Mouse (Mus musculus): ENCODE measurements around the gene Arid5b.

The Arid5b gene

DNA sequence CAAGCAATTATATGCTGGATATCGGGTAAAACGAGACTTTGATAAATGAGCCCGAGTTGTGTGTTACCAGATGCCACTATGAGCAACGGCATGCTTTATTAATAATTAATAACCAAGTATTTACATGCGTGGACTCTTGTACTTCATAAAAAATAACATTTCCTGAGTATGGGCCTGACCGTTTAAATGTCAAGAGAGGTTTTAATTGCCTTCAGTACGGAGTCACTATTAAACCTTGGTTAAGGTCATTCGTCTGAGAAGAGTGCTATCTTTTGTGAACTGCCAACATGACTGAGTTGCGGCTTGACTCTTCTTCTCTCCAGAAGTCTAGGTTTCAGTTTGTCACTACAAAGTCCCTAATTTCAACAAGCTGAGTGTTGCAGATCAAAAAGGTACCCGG is 8.8 kb downstream of the Arid5b start:
- no peak for DNase-seq (ENCODE audit: low spot score)

DNA sequence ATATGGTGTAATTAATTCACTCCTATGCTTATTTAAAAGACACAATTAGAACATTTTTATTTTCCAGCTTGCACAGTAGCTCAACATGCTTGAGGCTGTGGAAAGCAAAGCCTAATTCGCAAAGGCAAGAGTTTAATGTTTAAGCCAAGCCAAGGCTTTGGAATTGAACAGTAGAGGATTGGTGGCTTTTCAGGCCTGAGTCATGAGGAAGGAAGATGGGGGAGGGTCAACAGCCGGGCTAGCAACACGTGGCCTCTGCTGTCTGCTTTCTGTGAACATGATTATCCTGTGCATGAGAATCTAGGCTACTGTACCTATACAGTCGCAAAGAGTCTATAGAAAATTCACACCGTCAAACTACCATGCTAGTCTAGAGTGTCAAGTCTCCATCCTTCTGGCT is 9.9 kb downstream of the Arid5b start:
- no peak for DNase-seq (ENCODE audit: low spot score)

DNA sequence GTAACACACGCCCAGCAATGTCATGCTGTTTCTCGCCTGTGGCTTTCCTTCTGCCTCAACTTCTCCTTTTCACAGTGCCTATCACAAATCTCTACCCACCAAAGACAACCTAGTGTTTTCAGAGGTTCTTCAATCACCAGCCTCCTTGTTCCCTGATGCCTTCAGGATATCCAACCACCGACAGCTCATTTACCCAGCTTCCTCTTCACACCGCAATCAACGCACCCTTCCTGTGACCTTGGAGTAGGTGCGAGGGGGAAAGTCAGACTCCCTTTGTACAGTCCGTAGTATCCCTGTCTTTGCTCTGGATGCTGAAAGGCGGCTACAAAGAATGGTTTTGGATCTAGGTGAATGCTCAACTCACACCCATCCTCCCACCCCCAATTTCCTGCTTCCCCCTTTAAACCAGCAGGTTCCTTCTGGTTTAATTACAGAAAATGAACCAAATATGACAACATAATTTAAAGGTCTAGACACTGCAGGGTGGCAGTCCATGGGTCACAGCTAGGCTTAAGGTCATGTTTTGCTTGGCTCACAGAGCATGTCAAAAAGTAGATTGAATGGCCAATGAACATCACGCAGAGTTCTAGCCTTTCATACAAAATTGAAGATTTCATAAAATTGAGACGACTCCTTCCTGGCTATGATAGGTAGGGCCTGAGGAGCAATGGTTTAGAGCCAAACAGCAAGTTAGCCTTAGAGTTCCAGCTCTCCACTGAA is 14.4 kb downstream of the Arid5b start:
- no peak for DNase-seq (ENCODE audit: low spot score)

DNA sequence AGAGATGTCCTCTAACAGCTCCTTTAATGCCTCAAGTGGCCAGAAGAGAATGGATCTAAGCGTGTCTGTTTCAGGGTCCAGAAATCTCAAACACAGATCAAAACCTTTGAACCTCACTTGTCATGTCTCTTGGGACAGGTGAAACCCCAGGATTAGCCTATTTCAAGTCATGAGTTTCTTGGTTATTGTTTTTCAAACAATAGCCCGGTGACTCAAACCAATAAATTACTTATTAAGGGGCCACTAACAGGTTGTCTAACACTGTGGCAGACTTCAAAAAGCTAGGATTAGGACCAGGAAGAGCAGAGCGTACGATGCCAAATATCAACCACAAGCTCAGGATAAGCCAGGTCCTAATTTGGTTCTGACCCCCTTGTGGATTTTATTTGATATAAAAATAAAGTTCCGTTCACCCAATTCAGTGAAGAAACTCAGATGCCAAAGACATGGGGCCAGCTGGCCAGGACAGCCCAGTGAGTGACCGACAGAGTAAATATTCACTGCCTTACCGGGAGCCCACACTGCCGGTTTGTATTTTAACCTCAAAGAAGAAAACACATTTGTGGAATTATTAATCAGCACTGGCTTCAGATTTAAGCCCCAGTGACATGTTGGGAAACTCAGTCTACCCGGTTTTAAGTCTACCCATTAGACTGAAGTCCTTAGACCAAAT is 15.1 kb downstream of the Arid5b start:
- no peak for DNase-seq (ENCODE audit: low spot score)

DNA sequence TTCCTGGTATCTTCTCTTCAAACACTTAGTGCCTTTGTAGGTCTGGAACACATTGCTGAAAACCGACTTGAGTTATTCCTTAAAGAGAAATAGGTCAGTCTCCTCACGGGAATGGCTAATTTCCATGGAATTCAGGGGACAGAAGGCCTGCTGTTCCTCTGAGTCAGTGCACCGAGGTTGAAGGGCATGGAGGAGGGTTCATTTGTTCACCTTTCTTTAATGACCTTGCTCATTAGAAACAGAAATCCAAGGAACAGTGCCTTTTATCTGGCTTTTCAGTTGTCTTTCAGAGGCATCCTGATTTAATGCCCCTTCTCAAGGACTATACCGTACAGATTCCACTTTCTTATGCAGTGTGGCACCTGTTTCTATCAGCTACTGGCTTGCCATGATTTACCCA is 18.9 kb downstream of the Arid5b start:
- no peak for DNase-seq (ENCODE audit: low spot score)

DNA sequence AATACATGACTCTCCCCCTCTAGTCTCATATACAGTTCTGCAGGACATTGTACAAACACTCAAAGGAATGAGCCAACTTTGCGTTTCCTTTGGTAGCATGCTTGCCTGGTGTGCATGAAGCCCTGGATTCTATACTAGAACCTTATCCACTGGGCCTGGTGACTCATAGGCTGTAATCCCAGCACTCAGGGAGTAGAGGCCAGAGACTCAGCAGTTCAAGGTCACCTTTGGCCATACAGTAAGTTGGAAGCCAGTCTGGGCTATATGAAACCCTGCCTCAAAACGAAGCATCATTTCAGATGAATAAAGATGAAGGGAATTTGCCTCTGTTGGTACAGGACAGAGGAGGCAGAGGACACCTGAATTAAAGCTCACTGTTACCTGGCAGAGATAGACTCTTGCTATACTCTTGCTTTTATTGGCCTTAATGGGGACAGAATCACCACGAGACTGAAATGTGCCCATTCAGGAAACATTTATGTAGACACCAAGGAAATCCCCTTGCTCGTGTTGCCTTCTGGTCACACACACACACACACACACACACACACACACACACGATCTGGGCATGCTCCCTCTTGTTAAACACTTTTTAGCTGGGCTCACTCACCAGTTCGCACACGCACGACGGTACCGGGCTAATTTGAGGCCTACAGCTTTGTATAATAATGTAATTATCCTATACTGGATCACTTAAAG is 21.0 kb downstream of the Arid5b start:
- DNase-seq (ENCODE audit: low spot score) = no peak

DNA sequence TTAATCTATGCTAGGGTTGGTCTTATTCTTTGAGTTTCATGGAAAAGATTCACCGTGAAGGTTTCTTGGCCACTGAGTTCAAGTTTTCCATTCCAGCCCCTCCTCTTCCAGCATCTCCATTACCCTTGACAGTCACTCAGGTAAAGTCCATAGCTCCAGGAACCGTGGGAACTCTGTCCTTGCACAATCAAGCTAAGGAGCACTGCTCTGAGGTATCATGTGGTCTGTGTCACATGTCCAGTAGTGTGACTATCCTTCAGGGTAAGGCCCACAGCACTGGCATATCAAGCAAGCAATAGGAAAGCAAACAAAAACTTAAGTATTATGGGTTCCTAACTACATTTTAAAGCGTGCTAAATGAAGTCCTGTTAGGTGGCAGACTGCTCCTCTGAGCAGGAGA is 22.4 kb downstream of the Arid5b start:
- DNase-seq (ENCODE audit: low spot score) = no peak

DNA sequence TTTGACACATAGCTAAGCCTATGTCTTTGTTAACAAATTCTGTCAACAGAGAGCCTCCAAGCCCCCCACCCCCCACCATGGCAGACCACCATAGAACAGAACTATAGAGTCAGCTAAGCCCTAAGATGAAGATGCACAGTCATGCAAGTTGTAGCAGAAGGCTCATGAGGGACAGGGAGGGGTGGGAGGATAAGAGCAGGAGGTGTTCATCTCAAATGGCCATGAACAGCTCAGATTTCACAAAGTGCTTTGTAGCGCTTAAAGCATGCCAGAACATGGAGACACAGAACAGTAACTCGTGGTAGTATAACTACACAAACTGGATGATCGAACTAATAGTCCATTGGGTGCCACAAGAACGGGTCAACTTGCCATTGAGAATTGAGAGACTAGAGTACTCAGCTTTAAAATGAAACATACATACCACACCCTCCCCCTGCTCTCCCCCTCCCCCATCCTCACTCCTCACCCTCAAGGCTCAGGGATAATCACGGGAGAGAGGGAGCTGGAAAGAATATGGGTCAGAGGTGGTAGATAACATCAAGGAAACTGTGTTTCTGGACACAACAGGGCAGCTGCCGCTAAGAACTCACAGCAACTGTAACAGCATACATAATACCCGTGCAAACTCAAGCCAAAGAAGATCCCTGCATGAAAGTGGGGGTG is 25.0 kb downstream of the Arid5b start:
- DNase-seq (ENCODE audit: low spot score) = no peak

DNA sequence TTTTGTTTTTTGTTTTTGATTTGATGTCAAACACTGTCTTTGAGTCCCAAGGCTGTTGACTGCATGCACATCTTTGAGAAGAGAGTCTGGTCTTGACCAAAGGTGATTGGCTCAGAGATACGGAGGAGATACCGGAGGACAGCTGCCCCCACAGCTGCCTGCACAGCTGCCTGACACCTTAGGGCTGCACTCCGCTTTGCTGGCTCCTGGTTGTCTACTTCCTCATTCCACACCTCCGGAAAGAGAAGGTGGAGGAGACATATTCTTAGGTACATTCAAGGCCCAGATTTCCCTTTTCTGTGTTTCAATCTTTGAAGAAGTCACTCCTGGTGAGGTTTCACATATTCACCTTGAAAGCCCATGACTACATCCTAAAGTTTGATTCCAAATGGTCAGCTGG is 25.9 kb downstream of the Arid5b start:
- DNase-seq (ENCODE audit: low spot score) = no peak

DNA sequence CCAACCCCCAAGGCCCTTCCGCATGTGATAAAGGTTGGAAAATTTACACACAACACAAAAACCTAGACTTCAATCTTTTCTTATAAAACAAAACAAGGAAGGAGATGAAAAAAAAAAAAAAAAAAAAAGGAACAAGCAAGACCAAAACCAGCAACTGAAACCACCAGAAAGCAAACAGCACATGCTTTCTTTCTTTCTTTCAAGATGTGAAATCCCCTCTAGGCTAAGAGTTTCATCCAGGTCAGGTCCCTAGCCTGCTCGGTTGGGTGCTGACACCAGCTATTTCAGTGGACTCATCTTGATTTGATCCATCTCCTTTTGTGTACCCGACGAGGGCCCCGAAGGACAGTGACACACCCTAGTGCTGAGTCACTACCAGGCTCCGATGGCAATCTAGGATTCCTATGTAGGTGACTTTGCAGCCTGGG is 29.2 kb downstream of the Arid5b start:
- DNase-seq (ENCODE audit: low spot score) = peak; percentile 44

DNA sequence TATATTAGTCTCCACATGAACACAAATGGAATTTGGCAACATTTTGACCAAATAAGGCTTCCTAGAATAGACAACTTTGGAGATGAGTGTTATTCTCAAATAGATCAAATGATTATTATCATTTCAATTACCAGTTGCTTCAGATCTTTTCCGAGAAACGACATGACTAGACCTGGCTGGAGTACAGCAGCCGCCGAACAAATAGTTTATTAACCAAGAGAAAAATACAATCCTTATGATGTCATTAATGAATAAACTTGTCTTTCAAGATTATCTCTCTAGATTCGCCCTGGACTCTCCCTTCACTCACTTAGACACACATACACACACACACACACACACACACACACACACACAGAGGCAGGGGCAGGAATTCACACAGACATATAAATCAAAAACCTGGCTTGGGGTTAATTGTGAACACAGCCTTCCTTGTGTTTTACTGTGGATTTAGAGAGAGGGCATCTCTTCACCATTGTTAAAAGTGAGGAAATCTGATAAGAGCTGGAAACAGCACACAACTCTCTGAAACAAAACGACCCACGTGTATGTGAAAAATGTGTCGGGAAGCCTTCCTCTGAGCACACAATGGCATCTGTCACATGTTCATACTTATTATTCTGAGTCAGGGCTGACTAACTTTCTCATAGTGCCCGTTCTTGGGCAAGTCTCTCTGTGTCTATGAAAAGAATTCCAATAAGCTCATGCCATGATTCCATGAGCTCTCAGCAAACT is 30.1 kb downstream of the Arid5b start:
- no peak for DNase-seq (ENCODE audit: low spot score)

DNA sequence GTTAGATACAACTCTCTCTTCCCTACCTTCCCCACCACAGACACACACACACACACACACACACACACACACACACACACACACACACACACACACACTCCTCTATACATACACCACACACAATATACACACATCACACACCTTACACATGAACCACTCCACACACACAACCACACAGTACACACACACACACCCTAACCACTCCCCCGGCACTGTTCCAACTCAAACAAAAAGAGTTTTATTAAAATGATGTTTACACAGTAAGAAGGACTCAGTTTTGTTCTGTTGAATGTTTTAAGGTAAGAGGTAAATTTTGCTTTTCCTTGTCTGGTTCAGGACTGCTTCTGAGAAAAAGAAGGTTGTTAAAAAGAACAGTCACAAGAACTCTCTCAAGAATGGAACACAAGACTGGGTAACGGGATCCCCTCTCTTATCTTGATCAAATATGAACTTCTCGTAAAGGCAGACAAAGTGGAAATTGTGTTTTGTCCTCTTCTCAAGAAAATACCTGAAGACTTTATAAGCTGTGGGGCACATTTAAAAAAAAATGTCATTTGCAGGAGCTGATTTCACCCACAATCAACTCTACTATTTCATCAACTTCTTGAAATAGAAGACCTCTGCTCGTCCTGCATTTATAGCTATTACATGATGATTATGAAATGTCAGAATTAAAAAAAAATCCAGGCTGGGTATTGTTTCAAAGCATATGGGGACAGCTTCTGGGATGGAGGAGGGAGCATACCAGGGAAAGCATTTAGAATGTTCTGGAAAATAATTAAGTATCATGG is 30.9 kb downstream of the Arid5b start:
- DNase-seq (ENCODE audit: low spot score) = no peak

DNA sequence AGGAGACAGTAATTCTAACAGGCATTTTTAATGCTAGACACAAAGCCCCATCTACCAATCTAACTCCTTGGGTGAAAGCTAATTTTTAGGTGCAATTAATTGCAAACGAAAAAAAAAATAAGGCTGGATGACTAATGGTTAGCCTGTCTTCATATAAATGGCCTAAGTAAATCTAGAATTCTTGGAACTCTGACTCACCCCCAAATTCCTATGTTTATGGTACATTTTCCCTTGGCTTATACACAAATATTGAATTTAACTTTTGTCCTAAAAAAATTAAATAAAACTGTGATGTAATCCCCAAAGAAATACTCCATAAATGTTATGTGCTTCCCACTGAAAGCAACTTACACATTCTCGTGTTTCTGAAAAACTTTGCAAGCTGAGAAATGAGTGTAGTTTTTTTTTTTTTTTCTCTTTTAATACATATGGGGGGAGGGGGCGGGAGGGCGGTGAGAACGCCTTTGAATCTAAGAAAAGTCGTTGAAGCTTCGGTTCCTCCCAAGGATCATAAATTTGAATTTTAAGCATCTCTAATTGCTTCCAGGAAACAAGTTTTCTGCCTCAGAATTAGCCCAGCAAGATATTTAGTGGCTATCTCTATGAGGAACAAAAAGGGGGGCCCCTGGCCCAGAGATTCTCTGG is 31.8 kb downstream of the Arid5b start:
- no peak for DNase-seq (ENCODE audit: low spot score)

DNA sequence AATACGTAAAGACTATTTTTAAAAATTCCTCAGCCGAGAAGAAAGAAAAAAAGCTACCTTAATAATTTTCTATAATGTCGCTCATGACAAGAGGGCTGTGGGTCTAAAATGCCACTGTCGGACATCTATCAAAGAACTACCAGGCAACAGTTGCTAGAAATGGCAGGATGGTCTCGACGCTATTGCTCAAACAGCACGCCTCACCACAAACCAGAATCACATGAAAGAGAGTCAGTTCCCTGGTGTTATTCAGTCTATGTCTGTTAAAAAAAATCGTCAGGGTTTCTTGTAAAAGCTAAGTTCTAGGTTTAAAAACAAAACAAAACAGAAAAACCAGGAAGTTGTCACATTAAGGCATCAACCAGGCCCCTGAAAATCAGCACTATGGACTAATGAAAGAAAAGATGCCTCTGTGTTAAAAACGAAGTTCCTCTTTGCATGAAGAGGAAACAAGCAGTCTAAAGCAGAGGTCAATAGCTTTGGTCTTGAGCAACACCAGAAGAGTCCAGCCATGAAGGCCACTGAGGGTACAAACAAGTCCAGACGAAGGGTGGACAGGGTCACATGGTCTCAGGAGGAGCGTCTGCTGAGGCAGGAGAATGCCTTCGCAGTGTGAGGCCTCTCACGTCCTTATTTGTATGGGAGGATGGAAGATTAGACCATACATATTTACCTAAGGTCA is 37.6 kb downstream of the Arid5b start:
- DNase-seq (ENCODE audit: low spot score) = peak; percentile 77

DNA sequence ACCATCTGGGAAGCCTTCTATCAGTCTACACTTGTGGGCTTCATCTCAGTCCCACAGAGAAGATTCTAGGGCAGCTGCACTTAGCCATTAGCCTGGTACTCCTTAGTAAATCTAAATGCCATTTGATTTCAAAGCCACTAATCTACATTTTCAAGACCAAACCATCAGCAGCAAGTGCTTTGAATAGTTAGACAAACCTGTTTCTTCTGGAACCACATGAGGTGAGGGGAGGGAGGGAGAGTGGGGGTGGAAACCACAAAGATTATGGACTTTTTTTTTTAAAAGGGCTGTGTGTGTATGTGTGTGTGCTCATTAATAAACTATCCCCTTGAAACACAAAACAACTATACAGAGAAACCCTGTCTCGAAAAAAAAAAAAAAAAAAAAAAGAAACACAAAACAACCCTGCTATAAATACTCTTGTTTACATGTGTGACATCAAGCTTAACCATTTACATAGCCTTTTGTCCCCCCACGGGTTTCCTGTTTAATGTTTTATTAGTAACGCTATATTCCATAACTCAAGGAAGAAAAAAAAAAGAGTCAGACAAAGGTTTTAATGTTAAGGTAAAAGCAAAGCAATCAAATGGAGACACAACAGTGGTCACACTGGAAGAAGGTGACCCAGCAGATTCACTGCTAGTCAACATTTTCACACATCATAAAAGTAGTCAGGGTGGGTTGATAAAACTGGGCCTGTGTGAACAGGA is 38.3 kb downstream of the Arid5b start:
- DNase-seq (ENCODE audit: low spot score) = peak; percentile 26

DNA sequence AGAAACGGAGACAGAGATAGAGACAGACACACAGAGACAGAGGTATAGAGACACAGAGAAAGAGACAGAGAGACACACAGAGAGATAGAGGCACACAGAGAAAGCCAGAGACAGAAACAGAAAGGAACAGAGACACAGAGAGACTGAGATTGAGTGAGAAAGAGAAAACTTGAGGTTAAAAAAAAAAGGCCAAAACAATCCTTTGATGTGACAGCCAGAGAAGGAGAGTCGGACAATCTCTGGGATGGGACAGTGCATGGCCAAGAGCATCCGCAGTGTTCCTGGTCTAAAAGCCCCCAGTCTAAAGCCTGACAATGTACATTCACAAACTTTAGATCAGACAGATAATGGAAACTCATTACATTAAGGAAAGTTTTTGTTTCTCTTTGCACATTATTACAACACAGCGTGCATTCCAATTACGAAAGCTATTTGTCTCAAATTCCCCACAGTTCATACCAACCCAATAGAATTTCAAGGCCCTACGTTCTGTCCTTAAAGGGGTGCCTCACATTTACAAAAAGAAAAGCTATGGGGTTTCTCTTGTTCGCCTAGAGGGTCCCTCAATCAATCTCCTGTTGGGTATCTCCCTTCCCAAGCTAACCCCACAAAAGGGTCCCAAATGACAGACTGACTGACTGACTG is 39.0 kb downstream of the Arid5b start:
- no peak for DNase-seq (ENCODE audit: low spot score)

DNA sequence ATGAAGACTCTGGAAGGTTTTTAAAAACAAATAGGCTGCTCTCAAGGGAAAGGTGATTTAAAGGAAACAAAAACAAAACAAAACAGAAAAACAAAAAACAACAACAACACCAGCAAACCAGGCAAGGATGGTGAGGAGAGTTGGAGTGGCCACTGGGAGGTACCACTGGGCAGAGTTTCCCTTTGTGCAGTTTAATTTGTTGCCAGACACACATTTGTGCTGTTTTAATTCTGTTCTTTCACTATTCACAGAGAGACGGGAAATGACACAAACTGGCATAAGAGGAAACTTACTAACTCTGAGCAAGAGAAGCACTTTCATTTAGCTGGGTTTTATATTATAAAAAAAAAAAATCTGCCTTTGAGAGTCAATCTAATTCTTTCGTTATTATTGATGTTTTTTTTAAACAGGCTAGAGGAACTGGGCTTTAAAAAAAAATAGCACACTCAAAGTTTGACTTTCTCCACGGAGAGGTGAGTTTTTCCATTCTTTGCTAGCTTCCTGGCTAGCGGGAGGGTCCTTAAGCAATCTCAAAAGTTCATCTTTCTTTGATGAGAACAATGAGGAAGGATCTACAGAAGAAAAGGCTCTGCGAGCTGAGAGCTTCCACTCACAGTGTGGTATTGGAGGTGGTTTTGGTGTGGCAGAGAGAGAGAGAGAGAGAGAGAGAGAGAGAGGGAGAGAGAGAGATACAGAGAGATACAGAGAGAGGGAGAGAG is 39.7 kb downstream of the Arid5b start:
- peak; percentile 66 for DNase-seq (ENCODE audit: low spot score)

DNA sequence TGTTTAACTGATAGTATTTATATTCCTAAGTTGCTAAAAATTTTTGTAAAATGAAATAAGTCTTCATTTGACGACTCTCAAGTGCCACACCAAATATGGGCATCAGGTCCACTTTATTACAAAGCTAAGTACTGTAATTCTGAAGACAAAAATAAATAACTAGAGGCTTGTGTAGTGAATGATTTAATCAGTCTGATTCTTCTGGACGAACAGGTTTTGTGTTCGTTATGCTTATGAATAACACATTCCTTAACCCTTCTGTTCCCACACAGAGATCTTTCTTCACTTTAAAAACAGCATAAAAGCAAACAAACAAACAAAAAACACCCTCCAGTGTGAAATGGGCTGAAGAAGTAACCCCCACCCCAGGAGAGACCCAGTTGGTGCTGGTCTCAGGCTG is 40.4 kb downstream of the Arid5b start:
- DNase-seq (ENCODE audit: low spot score) = no peak

All from T-cell, adult 2 months (primary cell).